Mouse (Mus musculus): ENCODE results near the gene Itgax.
A peak's percentile ranks its signal among the peaks of the same experiment; 100 is the strongest.

GRCm38 (mm10) chr7:128100742-128101357, 28.5 kb upstream of the Itgax start:
- TF ChIP-seq MYC (IDR thresholded peaks at IDR 0.05; ENCODE audit: low read depth, low read length), result no peak
- TF ChIP-seq SIN3A (IDR thresholded peaks at IDR 0.05; ENCODE audit: low read length), result no peak
- no peak for TF ChIP-seq MAX (IDR thresholded peaks at IDR 0.05; ENCODE audit: low read length)
- TF ChIP-seq NELFE (IDR thresholded peaks at IDR 0.05; ENCODE audit: low read depth, low read length), result no peak
- TF ChIP-seq POLR2A (IDR thresholded peaks at IDR 0.05; ENCODE audit: control insufficient read depth in 1 of 2, insufficient read depth in 1 of 2, low read depth in 1 of 2, low read length in 2 of 2, poor library complexity in 1 of 2), result no peak
- TF ChIP-seq CTCF (IDR thresholded peaks at IDR 0.05 in 2 of 3, conservative IDR thresholded peaks at IDR 0.05 in 1 of 3; ENCODE audit: control insufficient read depth in 1 of 3, insufficient read depth in 1 of 3, low read depth in 2 of 3, low read length in 3 of 3, poor library complexity in 1 of 3, severe bottlenecking in 1 of 3), result peak in 1 of 3 experiments; percentile 32; a peak in 2 of 6 replicates
- TF ChIP-seq GATA1 (IDR thresholded peaks at IDR 0.05; ENCODE audit: low read depth, low read length), result no peak
- no peak for TF ChIP-seq ZNF384 (IDR thresholded peaks at IDR 0.05; ENCODE audit: low read depth, low read length)
- peak; percentile 28; the same call in 1 of the 2 replicates for TF ChIP-seq SMC3 (IDR thresholded peaks at IDR 0.05; ENCODE audit: low read depth, low read length)
- TF ChIP-seq ZKSCAN1 (IDR thresholded peaks at IDR 0.05; ENCODE audit: low read depth, low read length), result no peak
- TF ChIP-seq ZMIZ1 (IDR thresholded peaks at IDR 0.05; ENCODE audit: low read depth, low read length), result no peak
- TF ChIP-seq EP300 (IDR thresholded peaks at IDR 0.05; ENCODE audit: low read depth in 1 of 2, low read length in 2 of 2), result no peak
- TF ChIP-seq BHLHE40 (IDR thresholded peaks at IDR 0.05; ENCODE audit: borderline replicate concordance, low read depth, low read length), result no peak
- TF ChIP-seq TCF12 (IDR thresholded peaks at IDR 0.05; ENCODE audit: low read depth, low read length), result no peak
